Mouse (Mus musculus): ENCODE measurements around the gene Gm28051.

The Gm28051 gene

DNA sequence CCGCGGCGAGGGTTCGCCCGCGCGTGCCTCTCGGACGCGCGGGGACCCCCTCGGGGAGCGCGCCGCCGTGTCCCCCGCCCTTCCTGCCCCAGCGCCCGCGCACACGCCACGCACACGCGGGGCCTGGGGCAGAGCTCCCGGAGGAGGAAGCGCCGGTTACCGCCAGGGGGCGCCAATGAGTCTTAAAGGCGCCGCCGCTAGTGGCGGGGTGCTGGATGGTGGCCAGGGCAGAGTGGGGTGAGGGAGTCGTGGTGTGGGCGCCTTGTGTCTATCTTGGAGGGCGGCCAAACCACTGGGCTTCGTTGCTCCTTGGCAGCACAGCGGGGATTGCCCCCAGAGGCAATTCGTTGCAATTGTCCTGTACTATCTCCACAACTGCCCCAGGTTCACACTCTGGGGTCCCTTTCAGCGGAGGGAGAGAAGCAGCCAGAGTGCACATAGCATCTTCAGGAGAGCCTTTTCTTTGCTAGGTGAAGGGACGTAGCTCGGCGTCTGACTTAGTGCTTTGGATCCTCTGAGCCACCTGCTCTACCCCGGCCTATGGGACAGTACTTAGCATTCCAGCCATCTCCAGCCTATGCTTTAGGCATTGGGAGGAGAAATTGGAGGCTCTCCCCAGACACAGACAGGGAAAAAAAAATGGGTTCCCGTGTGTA, 52.2 kb downstream of the Gm28051 start:
- peak; percentile 85 for DNase-seq

GRCm38 (mm10) chr12:102704457-102705198, 52.9 kb downstream of the Gm28051 start, which contains the start of gene Itpk1:
Gene Itpk1 (minus strand): TSS chr12:102704930.
- DNase-seq: peak; percentile 56

DNA sequence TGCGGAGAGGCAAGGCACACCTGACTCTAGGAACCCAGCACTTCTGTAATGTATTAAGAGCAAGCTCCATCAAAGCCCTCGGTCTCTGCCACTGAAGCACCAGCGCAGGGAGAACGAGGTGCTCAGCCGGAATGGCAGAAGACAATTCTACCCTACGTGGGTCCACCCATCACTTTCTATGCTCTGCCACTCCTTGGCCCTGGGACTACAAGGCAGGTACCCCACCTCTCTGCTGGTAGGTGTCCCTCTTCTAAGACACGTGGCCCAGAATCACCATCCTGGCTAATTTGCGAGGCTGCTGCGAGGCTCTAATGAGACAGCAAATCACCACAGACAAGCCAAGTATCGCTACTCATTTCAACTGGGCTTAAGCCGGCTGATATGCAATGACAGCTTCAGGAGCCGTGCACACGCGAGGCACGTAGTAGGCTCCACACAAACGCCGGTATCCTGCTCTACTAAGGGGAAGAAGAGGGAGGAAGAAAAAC, 53.6 kb downstream of the Gm28051 start:
- DNase-seq: no peak

DNA sequence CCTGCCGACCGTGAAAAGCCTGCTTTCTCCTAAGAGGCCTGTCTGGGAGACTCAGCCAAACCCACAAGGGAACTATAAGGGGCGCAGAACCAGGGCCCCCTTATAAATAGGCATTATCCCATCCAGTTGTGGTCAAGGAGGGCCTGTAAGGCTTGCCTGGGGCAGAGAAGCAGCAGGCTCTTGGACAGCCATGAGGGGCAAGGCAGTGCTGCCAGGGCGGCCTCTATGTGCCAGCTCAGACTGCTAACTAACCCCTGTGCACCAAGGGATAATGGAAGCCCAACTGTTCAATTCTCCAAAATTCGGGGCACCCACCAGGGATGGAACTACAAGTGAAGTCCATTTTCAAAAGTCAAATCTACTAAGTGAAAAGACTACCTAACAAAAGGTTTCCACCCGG, 54.1 kb downstream of the Gm28051 start:
- DNase-seq: no peak

GRCm38 (mm10) chr12:102703111-102703412, 54.5 kb downstream of the Gm28051 start:
- no peak for DNase-seq

- DNase-seq: peak; percentile 80
Measured at GRCm38 (mm10) chr12:102702356-102703110, 55.0 kb downstream of the Gm28051 start.

DNA sequence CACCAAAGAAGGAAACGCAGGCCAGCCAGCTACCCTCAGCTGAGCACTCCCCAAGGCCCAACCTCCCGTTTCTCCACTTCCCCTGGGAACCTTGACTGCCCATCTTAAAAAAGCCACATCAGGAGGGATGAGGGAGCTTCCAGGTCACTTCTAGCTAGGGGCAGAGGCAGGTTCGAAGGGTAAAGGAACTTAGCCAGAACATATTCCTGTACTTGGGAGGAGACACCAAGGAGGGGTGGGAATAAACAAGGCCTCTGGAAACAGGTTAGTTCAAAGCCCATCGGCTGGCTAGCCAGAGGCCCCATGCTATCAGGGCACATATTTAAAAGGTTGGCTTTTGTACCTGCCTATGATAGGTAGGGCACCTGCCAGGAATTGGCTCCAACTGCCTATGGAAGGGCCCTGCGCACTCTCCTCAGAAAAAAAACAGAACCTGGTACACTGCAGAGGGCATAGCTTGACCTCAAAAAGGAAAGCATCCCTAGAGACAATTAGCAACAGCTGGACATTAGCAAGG, 55.8 kb downstream of the Gm28051 start:
- DNase-seq: no peak

DNA sequence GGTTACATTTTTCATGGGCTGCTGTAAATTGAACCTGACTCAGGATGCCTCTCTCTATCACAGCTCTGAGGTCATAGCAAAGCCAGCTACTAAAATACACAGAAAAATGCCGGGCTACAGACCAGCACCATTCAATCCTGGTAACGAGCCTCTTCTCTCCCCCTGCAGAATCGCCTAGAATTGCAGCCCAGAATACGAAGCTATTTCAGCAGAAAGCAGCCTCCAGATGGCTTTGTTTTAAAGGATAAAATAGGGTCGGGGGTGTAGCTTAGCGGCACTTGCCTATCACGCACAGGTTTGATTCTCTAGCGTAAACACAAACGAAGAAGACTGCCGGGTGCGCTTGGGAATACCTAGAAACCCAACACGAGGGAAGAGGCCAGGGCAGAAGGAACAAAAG, 57.1 kb downstream of the Gm28051 start:
- DNase-seq: no peak

GRCm38 (mm10) chr12:102699156-102699555, 58.4 kb downstream of the Gm28051 start:
- no peak for DNase-seq

DNA sequence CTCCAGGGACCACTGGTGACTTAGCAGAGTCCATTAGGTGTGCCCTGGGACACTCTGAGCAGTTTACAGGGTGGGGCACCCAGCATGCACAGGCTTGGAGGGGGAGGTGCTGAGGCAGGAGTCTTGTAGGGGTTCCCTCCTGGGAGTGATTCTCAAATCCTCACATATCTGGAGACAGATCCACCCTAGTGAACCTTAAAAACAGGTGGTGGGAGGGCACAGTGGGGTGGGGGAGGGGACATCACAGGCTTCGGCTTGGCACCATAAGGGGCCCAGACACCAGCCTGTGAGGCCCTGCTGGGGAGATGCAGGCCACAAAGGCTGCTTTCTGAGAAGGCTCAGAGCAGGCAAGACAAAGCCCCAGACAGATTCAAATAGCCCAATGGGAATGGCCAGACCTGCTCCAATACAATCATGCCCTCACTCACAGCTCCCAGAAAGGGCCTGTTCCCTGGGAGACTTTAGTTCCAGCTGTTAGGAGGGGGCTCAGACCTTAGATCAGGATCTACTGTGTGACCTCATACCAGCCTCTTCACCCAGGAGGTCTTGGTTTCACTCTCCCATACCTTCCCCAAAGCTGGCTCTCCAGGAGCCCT, 59.4 kb downstream of the Gm28051 start:
- no peak for DNase-seq

DNA sequence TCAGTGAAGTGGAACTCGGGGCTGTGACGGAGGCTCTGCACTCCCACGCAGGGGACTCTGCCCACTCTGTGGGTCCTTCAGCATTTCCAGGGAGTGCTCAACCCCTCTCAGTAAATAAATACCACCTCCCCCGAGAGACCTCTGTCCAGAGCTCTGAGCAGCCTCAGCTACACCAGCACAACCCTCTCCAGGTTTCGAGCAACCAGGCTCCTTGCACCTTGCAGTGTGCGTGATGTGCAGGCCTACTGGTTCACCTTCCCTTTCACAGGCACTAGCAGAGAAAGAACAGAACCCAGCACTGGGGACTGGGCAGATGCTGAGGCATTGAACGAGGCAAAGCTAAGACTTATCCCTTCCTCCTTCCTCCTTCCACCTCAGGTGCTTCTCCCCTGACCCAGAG, 60.2 kb downstream of the Gm28051 start:
- DNase-seq: no peak

DNA sequence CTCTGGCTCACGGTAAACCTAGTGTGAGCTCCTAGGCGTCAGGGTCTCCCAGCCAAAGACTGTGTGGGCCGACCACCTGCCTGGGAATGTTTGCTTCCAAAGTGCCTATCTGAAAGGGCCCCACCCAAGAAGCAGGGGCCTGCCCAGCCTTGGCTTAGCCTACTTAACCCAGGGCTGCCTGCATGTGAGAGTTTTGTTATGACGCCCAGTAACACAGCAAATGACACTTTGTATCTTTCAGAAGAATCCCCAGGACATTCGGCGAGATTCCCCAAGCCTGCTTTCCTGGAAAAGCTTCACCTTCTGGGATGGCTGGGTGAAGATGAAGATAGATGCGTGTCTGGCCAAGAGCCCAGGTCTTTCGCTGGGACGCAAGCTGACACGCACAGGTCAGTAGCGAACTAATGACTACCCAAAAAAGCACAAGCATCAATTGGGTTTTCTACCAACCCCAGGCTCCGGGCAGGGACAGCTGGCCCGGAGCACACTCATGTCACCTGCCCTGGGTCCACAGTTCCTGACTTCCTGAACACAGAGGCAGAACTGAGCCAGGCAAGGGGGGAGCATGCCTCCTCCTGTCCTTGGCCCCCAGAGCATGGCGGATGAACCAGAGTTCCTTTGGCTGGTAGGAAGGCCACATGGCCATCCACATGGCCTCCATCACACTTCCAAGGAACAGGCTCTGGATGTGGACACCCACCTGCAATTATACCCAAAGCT, 60.8 kb downstream of the Gm28051 start:
- DNase-seq: no peak

- DNase-seq: no peak
Measured at GRCm38 (mm10) chr12:102695369-102696239, 62.0 kb downstream of the Gm28051 start.

DNA sequence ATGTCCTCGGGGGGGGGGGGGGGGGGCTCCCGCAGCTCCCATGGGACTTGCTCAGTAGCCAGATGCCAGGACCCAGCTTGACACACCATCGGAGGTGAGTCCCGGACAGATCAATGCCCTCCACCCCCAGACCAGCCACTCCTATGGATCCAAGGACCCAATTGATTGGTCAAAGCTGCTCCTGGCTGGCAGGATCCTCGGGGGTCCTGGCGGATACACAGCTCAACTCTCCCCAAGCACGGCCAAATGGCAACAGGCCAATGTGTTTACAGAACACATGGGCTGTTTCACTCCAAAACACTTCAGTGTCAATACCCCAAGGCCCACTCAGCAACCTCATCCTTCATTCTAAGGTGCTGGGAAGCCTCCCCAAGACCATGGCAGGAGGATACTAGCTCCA, 65.8 kb downstream of the Gm28051 start:
- DNase-seq: no peak

- peak; percentile 79 for DNase-seq
Measured at GRCm38 (mm10) chr12:102691180-102691579, 66.4 kb downstream of the Gm28051 start.

GRCm38 (mm10) chr12:102689773-102690563, 67.6 kb downstream of the Gm28051 start:
- no peak for DNase-seq

DNA sequence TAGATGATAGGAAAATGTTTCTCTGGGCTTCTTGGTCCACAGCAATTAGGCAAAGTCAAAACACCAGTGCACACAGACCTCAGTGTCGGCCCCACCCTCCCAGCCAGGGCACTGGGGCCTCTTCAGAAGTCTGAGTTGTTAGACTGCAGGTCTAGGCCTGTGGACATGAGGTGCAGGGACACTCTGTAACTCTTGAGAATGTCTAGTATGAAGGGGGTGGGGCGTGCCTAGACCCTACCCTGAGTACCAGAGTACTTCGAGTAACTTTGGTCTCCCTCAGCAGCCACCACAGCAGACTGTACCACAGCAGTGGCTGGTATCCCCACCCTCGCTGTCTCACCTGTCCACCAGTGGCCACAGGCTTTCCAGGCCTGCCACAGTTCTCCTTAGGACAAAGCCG, 71.2 kb downstream of the Gm28051 start:
- no peak for DNase-seq

- no peak for DNase-seq
Measured at GRCm38 (mm10) chr12:102685523-102685931, 72.0 kb downstream of the Gm28051 start.

DNA sequence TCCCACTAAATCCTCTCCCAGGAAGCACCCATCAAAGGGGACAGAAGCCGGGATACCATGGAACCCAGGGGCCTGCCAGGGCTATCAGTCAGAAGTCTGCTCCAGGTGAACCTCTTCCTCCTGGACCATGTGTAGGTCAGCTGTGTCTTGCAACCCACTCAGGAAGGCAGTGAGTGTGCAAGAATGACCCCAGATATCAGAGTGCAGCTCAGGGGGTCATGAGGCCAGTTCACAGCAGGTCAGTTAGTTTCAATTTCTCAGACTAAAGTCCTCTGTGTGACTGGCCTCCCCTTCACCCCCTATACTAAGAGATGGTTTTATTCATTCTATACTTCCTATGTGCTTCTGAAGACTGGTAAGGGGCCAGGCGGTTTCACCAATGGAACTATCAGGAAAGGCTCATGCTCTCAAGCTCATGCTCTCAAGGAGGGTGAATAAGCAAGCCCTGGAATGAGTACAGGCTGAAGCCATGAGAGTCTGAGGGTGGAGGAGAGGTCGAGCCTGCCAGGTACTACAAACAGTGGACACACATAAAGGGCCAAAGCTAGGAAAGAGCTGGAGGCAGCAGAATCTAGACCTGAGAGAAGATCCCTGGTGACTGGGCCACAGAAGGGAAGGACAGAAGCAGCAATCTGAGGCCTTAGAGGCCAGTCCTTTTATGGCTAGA, 72.7 kb downstream of the Gm28051 start:
- DNase-seq: no peak

DNA sequence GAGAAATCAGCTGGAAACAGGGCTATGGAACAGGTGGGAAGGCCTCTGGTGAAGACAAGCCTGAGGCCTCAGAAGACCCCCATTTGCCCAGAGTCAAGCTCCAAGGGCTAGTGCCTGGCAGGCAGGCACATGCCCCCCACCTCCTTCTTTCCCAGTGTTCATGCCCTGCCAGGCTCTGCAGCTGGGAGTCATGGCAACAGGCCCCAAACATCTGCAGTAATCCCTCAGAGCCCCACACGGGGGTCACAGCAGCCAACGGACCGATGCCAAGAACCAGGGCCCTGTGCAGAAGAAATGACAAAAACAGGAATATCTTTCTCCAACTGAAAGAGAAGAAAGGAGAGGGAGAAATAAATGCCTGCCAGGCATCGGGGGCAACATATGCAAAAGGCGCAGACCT, 73.6 kb downstream of the Gm28051 start:
- DNase-seq: no peak
